In the genomic region with DNA sequence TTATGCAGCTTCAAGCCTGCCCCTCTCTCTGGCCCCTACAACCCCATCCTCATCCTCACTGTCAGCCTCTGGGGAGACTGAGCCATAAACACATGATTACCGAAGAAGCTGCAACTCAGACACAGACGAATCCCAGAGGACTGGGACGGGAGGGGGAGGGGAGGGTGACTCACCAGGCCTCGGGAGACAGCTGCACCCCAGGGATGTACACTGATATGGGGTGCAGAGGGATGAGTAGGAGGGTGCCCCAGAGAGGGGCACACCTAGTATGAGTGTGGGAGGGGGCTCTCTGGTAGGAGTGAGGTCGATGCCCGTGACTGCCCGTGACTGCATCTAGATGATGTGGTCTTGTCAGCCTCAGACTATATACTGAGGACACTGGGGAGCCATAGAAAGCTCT, we compare ENCODE assay signal across 8 mouse cellular contexts.
A peak's percentile ranks its signal among the peaks of the same experiment; 100 is the strongest.
DNase-seq lines count a peak whose midpoint lies in the region; ATAC-seq and TF ChIP-seq lines count a peak whose summit lies in the region.

No protein-coding gene starts in this region.

- H3K9ac ChIP-seq in neural tube, embryonic 13.5 days = no peak overlapping the region
- H3K9ac ChIP-seq in forebrain, embryonic 16.5 days (replicated peaks; ENCODE audit: low read depth, low read length) = no peak overlapping the region

- H3K27me3 ChIP-seq in neural tube, embryonic 13.5 days = no peaks in the 10 kb centered on the region
- H3K27me3 ChIP-seq in forebrain, embryonic 16.5 days (replicated peaks; ENCODE audit: control insufficient read depth, insufficient read depth, low read length) = no peaks in the 10 kb centered on the region

- no peaks in the 10 kb centered on the region for H3K9me3 ChIP-seq in neural tube, embryonic 13.5 days
- H3K9me3 ChIP-seq in forebrain, embryonic 16.5 days (ENCODE audit: control insufficient read depth, low read length) = no peaks in the 10 kb centered on the region

- peak overlapping the region; percentile 92 for H3K27ac ChIP-seq in left cerebral cortex, adult 2 months
- peak overlapping the region; percentile 86 for H3K27ac ChIP-seq in cortical plate, adult 2 months (ENCODE audit: insufficient read depth, low read length)
- H3K27ac ChIP-seq in neural tube, embryonic 13.5 days (replicated peaks) = peak overlapping the region; percentile 54; the same call in 1 of the 2 replicates
- no peak overlapping the region for H3K27ac ChIP-seq in forebrain, embryonic 16.5 days (ENCODE audit: low read length)

- no peak overlapping the region for H3K4me3 ChIP-seq in left cerebral cortex, adult 2 months
- H3K4me3 ChIP-seq in cortical plate, adult 2 months (ENCODE audit: insufficient read depth, low read length) = no peak overlapping the region; the same call in 1 of the 2 replicates
- H3K4me3 ChIP-seq in neural tube, embryonic 13.5 days = no peak overlapping the region
- no peak overlapping the region for H3K4me3 ChIP-seq in forebrain, embryonic 16.5 days (replicated peaks; ENCODE audit: low read length)

- H3K4me1 ChIP-seq in cortical plate, adult 2 months (ENCODE audit: control insufficient read depth, insufficient read depth, low read length) = peaks cover 24% of the 10 kb centered on the region
- H3K4me1 ChIP-seq in neural tube, embryonic 13.5 days (replicated peaks) = peaks cover 52% of the 10 kb centered on the region
- peaks cover 18% of the 10 kb centered on the region for H3K4me1 ChIP-seq in forebrain, embryonic 16.5 days (replicated peaks; ENCODE audit: control insufficient read depth, insufficient read depth, low read length)

- no peak for TF ChIP-seq CTCF in left cerebral cortex, adult 2 months (IDR thresholded peaks at IDR 0.05)
- TF ChIP-seq CTCF in cortical plate, adult 2 months (IDR thresholded peaks at IDR 0.05; ENCODE audit: extremely low read depth, insufficient read depth, low read length) = no peak

- 0 out of 2 replicates have a peak, but pooled peaks cover 5% of the 10 kb centered on the region for H3K36me3 ChIP-seq in neural tube, embryonic 13.5 days
- H3K36me3 ChIP-seq in forebrain, embryonic 16.5 days (ENCODE audit: control insufficient read depth, insufficient read depth) = no peaks in the 10 kb centered on the region

- no peak overlapping the region for H3K4me2 ChIP-seq in neural tube, embryonic 13.5 days
- H3K4me2 ChIP-seq in forebrain, embryonic 16.5 days (ENCODE audit: low read length) = no peak overlapping the region

- no peak for TF ChIP-seq POLR2A in cortical plate, adult 2 months (IDR thresholded peaks at IDR 0.05; ENCODE audit: extremely low read depth, insufficient read depth, low read length)

- 53% methylated on average over 7 of the region's 7 CpGs for WGBS in neural tube, embryonic 13.5 days
- 90% methylated on average over 7 of the region's 7 CpGs for WGBS in forebrain, embryonic 16.5 days

- DNase-seq in frontal cortex, postnatal 25 days (ENCODE audit: low spot score in 2 of 2) = no peak
- peak; percentile 49 to 55 for DNase-seq in left cerebral cortex, adult 2 months (ENCODE audit: extremely low spot score in 1 of 2, low spot score in 2 of 2)
- no peak for DNase-seq in left cerebral cortex, adult 11 months (ENCODE audit: low spot score)
- no peak for DNase-seq in adipocyte (ENCODE audit: low spot score)

- intact Hi-C loops in left cerebral cortex, adult 2 months (cut with DNase I) = loop anchor here (1.0 to 2.0 kb wide), 2 partner anchors 122 to 154 kb away; partner anchors contain the start of gene Cmip

- ATAC-seq in frontal cortex, adult (ENCODE audit: low TSS enrichment) = 0 out of 2 replicates have a peak, but pooled peaks have one; percentile 7
- no peak for ATAC-seq in neural tube, embryonic 13.5 days (ENCODE audit: low read depth)
- ATAC-seq in forebrain, embryonic 16.5 days = no peak

Comparison
In these comparisons a context has a peak if more than half of its experiments do, and no peak if none do; other contexts are left out.
1. DNase-seq: peak in left cerebral cortex, adult 2 months (2 of 2); none in frontal cortex, postnatal 25 days (0 of 2), left cerebral cortex, adult 11 months (single experiment) and adipocyte (single experiment).